Mouse (Mus musculus): Measurements from ENCODE around the gene Olfr1087. TPM values are rescaled to one million over a fixed set of nuclear protein-coding genes. Genes with fewer than 3 reads are reported as not detected.
"Not testable (repeated sequence)": the region's sequence is repeated elsewhere in the genome, so short reads cannot be mapped to it uniquely, and the experiment has no call there.

Gene Olfr1087
- polyA plus RNA-seq (2014; fragmentation: Nextera tagmentation; extraction: Ambion mirVana) = not detected in 2 replicates

DNA sequence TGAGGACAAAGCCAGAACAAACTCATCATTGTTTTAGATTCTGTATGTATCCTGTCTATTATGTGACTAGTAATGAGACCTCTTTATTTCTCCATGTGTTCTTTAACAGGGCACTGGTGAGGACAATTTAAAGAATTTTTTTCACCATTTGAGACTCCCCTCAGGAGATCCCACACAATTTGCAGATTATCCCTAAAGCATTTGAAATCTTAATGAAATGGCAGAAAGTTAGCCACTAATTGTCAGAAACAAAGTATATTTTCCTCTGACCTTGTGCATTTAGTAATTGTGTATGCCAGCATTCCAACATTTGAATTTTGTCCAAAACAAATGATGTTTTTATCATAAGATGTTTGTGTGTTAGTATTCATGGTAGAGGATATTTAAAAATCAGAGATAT is at the start of gene Olfr1087:
Olfr1087 (minus strand) TSS at position 101 of the 400 bp plus-strand sequence.
- H3K9ac ChIP-seq (replicated peaks; ENCODE audit: low read length) = no peak within 1 kb of the TSS
- DNase-seq (ENCODE audit: low spot score) (no peak), ATAC-seq (replicated peaks; ENCODE audit: insufficient number of reproducible peaks, low FRiP score, low TSS enrichment, low read depth) (no peak)
- H3K27me3 ChIP-seq (ENCODE audit: control insufficient read depth, insufficient read depth, low read length) = no peaks in the 10 kb centered on the region
- H3K4me2 ChIP-seq (ENCODE audit: low read depth, low read length) = no peak within 1 kb of the TSS
- H3K27ac ChIP-seq (replicated peaks; ENCODE audit: low read depth, low read length) = no peak within 1 kb of the TSS
- H3K9me3 ChIP-seq (replicated peaks; ENCODE audit: control insufficient read depth, low read length) = no peaks in the 10 kb centered on the region
- H3K4me3 ChIP-seq (ENCODE audit: low read depth, low read length) = no peak within 1 kb of the TSS
- H3K36me3 ChIP-seq (replicated peaks; ENCODE audit: control insufficient read depth, insufficient read depth, low read depth, low read length) = no peaks in the 10 kb centered on the region
- H3K4me1 ChIP-seq (ENCODE audit: control insufficient read depth, insufficient read depth, low read length) = no peaks in the 10 kb centered on the region

GRCm38 (mm10) chr2:86733601-86734000 is 35.4 kb upstream of the Olfr1087 start, which contains the start of gene Olfr1089:
Olfr1089 (minus strand) TSS chr2:86733701.
- Histone ChIP-seq H3K36me3 (replicated peaks; ENCODE audit: control insufficient read depth, insufficient read depth, low read depth, low read length) (no peaks in the 10 kb centered on the region), H3K9me3 (replicated peaks; ENCODE audit: control insufficient read depth, low read length) (no peaks in the 10 kb centered on the region), H3K27ac (replicated peaks; ENCODE audit: low read depth, low read length) (no peak within 1 kb of the TSS), H3K4me1 (ENCODE audit: control insufficient read depth, insufficient read depth, low read length) (no peaks in the 10 kb centered on the region), H3K9ac (replicated peaks; ENCODE audit: low read length) (no peak within 1 kb of the TSS), H3K4me2 (ENCODE audit: low read depth, low read length) (no peak within 1 kb of the TSS), H3K4me3 (ENCODE audit: low read depth, low read length) (no peak within 1 kb of the TSS), H3K27me3 (ENCODE audit: control insufficient read depth, insufficient read depth, low read length) (no peaks in the 10 kb centered on the region)
- no peak for ATAC-seq (replicated peaks; ENCODE audit: insufficient number of reproducible peaks, low FRiP score, low TSS enrichment, low read depth)
- DNase-seq (ENCODE audit: low spot score) = no peak

GRCm38 (mm10) chr2:86679992-86680391 is 18.2 kb downstream of the Olfr1087 start, which contains the start of gene Olfr1086:
Olfr1086 (minus strand) TSS chr2:86680092.
- Histone ChIP-seq H3K9ac (replicated peaks; ENCODE audit: low read length) (no peak within 1 kb of the TSS), H3K4me1 (ENCODE audit: control insufficient read depth, insufficient read depth, low read length) (no peaks in the 10 kb centered on the region), H3K36me3 (replicated peaks; ENCODE audit: control insufficient read depth, insufficient read depth, low read depth, low read length) (no peaks in the 10 kb centered on the region), H3K27ac (replicated peaks; ENCODE audit: low read depth, low read length) (no peak within 1 kb of the TSS), H3K9me3 (replicated peaks; ENCODE audit: control insufficient read depth, low read length) (no peaks in the 10 kb centered on the region), H3K27me3 (ENCODE audit: control insufficient read depth, insufficient read depth, low read length) (no peaks in the 10 kb centered on the region), H3K4me3 (ENCODE audit: low read depth, low read length) (no peak within 1 kb of the TSS), H3K4me2 (ENCODE audit: low read depth, low read length) (no peak within 1 kb of the TSS)
- ATAC-seq (replicated peaks; ENCODE audit: insufficient number of reproducible peaks, low FRiP score, low TSS enrichment, low read depth) (no peak), DNase-seq (ENCODE audit: low spot score) (no peak)
- WGBS = 91% methylated on average over 2 of the region's 2 CpGs

- H3K27me3 ChIP-seq (ENCODE audit: control insufficient read depth, insufficient read depth, low read length) = no peaks in the 10 kb centered on the region
- no peaks in the 10 kb centered on the region for H3K9me3 ChIP-seq (replicated peaks; ENCODE audit: control insufficient read depth, low read length)
- no peak for ATAC-seq (replicated peaks; ENCODE audit: insufficient number of reproducible peaks, low FRiP score, low TSS enrichment, low read depth)
- no peak within 1 kb of the TSS for H3K4me3 ChIP-seq (ENCODE audit: low read depth, low read length)
- 28% methylated on average over 1 of the region's 1 CpGs for WGBS
- no peak within 1 kb of the TSS for H3K9ac ChIP-seq (replicated peaks; ENCODE audit: low read length)
- H3K36me3 ChIP-seq (replicated peaks; ENCODE audit: control insufficient read depth, insufficient read depth, low read depth, low read length) = no peaks in the 10 kb centered on the region
- H3K4me1 ChIP-seq (ENCODE audit: control insufficient read depth, insufficient read depth, low read length) = no peaks in the 10 kb centered on the region
- no peak within 1 kb of the TSS for H3K4me2 ChIP-seq (ENCODE audit: low read depth, low read length)
- DNase-seq (ENCODE audit: low spot score) = no peak
- no peak within 1 kb of the TSS for H3K27ac ChIP-seq (replicated peaks; ENCODE audit: low read depth, low read length)
These were observed 36.3 kb downstream of the Olfr1087 start, which contains the start of gene Olfr1085 for GRCm38 (mm10) chr2:86661919-86662318. Olfr1085 (minus strand) TSS chr2:86662019.

DNA sequence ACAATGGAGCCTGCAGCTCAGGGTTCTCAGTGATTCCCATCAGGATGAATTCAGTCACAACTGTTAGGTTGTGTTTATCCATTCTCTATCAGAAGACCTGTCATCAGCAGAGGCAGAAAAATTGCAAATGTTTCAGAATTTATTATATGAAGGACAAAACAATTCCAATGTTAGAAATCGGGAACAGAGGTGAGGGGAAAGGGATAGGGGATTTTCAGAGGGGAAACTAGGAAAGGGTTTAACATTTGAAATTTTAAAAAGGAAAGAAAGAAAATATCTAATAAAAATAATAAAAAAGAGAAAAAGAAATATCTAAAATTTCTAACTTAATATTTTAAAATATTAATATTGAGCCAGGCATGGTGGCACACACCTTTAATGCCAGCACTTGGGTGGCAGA is 58.6 kb downstream of the Olfr1087 start, which contains the start of gene Olfr1084:
Olfr1084 (minus strand) TSS at position 101 of the 400 bp plus-strand sequence.
- not testable (repeated sequence) for H3K27me3 ChIP-seq (ENCODE audit: control insufficient read depth, insufficient read depth, low read length); H3K4me3 ChIP-seq (ENCODE audit: low read depth, low read length); ATAC-seq (replicated peaks; ENCODE audit: insufficient number of reproducible peaks, low FRiP score, low TSS enrichment, low read depth); H3K27ac ChIP-seq (replicated peaks; ENCODE audit: low read depth, low read length); H3K9ac ChIP-seq (replicated peaks; ENCODE audit: low read length); H3K36me3 ChIP-seq (replicated peaks; ENCODE audit: control insufficient read depth, insufficient read depth, low read depth, low read length); DNase-seq (ENCODE audit: low spot score); H3K4me1 ChIP-seq (ENCODE audit: control insufficient read depth, insufficient read depth, low read length); H3K9me3 ChIP-seq (replicated peaks; ENCODE audit: control insufficient read depth, low read length); H3K4me2 ChIP-seq (ENCODE audit: low read depth, low read length)
- 91% methylated on average over 1 of the region's 1 CpGs for WGBS

Other genes with a start within 250 kb of the Olfr1087 start
- gene Olfr1065, start 247.8 kb downstream of the Olfr1087 start, polyA plus RNA-seq (2014; fragmentation: Nextera tagmentation; extraction: Ambion mirVana) = not detected in 2 replicates
- gene Olfr1066, start 242.1 kb downstream of the Olfr1087 start, polyA plus RNA-seq (2014; fragmentation: Nextera tagmentation; extraction: Ambion mirVana) = not detected in 2 replicates
- not detected in 2 replicates for gene Olfr228, start 211.0 kb downstream of the Olfr1087 start, polyA plus RNA-seq (2014; fragmentation: Nextera tagmentation; extraction: Ambion mirVana)
- gene Olfr1076, start 189.9 kb downstream of the Olfr1087 start, polyA plus RNA-seq (2014; fragmentation: Nextera tagmentation; extraction: Ambion mirVana) = not detected in 2 replicates
- not detected in 2 replicates for gene Olfr1079, start 155.9 kb downstream of the Olfr1087 start, polyA plus RNA-seq (2014; fragmentation: Nextera tagmentation; extraction: Ambion mirVana)
- gene Olfr1080, start 140.2 kb downstream of the Olfr1087 start, polyA plus RNA-seq (2014; fragmentation: Nextera tagmentation; extraction: Ambion mirVana) = not detected in 2 replicates
- gene Olfr1082, start 99.4 kb downstream of the Olfr1087 start, polyA plus RNA-seq (2014; fragmentation: Nextera tagmentation; extraction: Ambion mirVana) = not detected in 2 replicates
- not detected in 2 replicates for gene Olfr1084, start 58.7 kb downstream of the Olfr1087 start, polyA plus RNA-seq (2014; fragmentation: Nextera tagmentation; extraction: Ambion mirVana)
- gene Olfr1085, start 36.4 kb downstream of the Olfr1087 start, polyA plus RNA-seq (2014; fragmentation: Nextera tagmentation; extraction: Ambion mirVana) = not detected in 2 replicates
- not detected in 2 replicates for gene Olfr1086, start 18.3 kb downstream of the Olfr1087 start, polyA plus RNA-seq (2014; fragmentation: Nextera tagmentation; extraction: Ambion mirVana)
- gene Olfr1089, start 35.3 kb upstream of the Olfr1087 start, polyA plus RNA-seq (2014; fragmentation: Nextera tagmentation; extraction: Ambion mirVana) = not detected in 2 replicates
- gene Olfr1090, start 60.6 kb upstream of the Olfr1087 start, polyA plus RNA-seq (2014; fragmentation: Nextera tagmentation; extraction: Ambion mirVana) = not detected in 2 replicates
- gene Olfr1093, start 84.1 kb upstream of the Olfr1087 start, polyA plus RNA-seq (2014; fragmentation: Nextera tagmentation; extraction: Ambion mirVana) = not detected in 2 replicates
- gene Olfr141, start 111.6 kb upstream of the Olfr1087 start, polyA plus RNA-seq (2014; fragmentation: Nextera tagmentation; extraction: Ambion mirVana) = not detected in 2 replicates
- not detected in 2 replicates for gene Olfr1094, start 126.3 kb upstream of the Olfr1087 start, polyA plus RNA-seq (2014; fragmentation: Nextera tagmentation; extraction: Ambion mirVana)
- gene Olfr1095, start 153.3 kb upstream of the Olfr1087 start, polyA plus RNA-seq (2014; fragmentation: Nextera tagmentation; extraction: Ambion mirVana) = not detected in 2 replicates
- not detected in 2 replicates for gene Gm13723, start 176.4 kb upstream of the Olfr1087 start, polyA plus RNA-seq (2014; fragmentation: Nextera tagmentation; extraction: Ambion mirVana)
- not detected in 2 replicates for gene Olfr1097, start 193.8 kb upstream of the Olfr1087 start, polyA plus RNA-seq (2014; fragmentation: Nextera tagmentation; extraction: Ambion mirVana)
- not detected in 2 replicates for gene Olfr1098, start 226.2 kb upstream of the Olfr1087 start, polyA plus RNA-seq (2014; fragmentation: Nextera tagmentation; extraction: Ambion mirVana)

All from embryonic facial prominence, embryonic 11.5 days (tissue).